Mouse (Mus musculus): ENCODE results near the gene Hist1h2be. TPM values are rescaled to one million over a fixed set of nuclear protein-coding genes. Genes with fewer than 3 reads are reported as not detected.
"Not testable (repeated sequence)": the region's sequence is repeated elsewhere in the genome, so short reads cannot be mapped to it uniquely, and the experiment has no call there.

The Hist1h2be gene
- 1.7 and 2.0 TPM in 2 replicates for polyA plus RNA-seq (2015; fragmentation: Nextera tagmentation; extraction: Ambion mirVana)

DNA sequence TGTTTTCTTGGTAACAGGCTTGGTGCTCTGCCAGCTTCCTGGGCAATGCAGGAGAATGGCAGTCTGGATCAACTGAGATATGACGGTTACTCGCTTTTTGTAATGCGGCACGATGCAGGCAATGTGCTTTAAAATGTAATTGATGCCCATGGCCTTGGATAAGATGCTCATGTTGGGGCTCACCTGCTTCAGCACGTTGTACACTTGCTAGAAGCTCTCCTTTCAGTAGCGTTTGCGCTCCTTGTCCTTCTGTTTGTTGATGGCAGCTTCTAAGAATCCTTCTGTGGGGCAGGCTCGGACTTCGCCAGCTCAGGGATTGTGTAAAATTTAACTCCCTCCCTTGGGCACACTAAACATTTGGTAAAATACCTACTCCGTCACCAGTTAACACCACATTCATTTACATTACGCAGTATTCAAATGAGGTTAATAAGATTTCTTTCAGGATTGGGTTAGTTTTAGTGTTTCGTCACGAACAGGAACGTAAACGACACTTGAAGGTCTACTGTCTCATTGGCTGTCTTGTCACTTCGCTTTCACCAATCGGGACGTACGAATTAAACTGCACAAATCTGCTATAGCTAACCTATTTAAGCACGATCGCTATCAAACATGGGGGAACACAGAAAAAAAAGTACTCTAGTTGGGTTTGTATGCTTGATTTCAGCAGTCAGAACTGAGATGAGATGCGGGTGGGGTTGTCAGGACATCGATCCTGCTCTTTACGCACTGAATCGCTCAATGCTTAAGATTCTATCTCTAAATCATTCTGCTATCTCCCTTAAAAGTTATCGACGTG, at the start of gene Hist1h2be:
Gene Hist1h2be (minus strand): TSS at position 392 of the 799 bp plus-strand sequence.
- H3K36me3 ChIP-seq = no peaks in the 10 kb centered on the region
- H3K4me2 ChIP-seq = peak within 1 kb of the TSS; percentile 99
- H3K27ac ChIP-seq (replicated peaks) = peak within 1 kb of the TSS; percentile 95
- H3K9me3 ChIP-seq (replicated peaks) = no peaks in the 10 kb centered on the region
- peaks cover 26% of the 10 kb centered on the region for H3K4me1 ChIP-seq
- peak within 1 kb of the TSS; percentile 77 for H3K9ac ChIP-seq (replicated peaks)
- WGBS = under 1% methylated on average over 27 of the region's 27 CpGs
- no peaks in the 10 kb centered on the region for H3K27me3 ChIP-seq (replicated peaks)
- ATAC-seq (ENCODE audit: low FRiP score) = peak; percentile 94
- H3K4me3 ChIP-seq (replicated peaks) = peak within 1 kb of the TSS; percentile 58

- Histone ChIP-seq H3K9ac (replicated peaks) (no peak overlapping the region), H3K27ac (replicated peaks) (no peak overlapping the region), H3K4me2 (no peak overlapping the region), H3K4me1 (no peaks in the 10 kb centered on the region), H3K36me3 (no peaks in the 10 kb centered on the region), H3K4me3 (replicated peaks) (no peak overlapping the region), H3K27me3 (replicated peaks) (no peaks in the 10 kb centered on the region), H3K9me3 (replicated peaks) (no peaks in the 10 kb centered on the region)
- no peak for ATAC-seq (ENCODE audit: low FRiP score)
- 74% methylated on average over 3 of the region's 3 CpGs for WGBS
Observed at GRCm38 (mm10) chr13:23662536-23662935, 41.6 kb upstream of the Hist1h2be start.

GRCm38 (mm10) chr13:23659636-23660366, 38.9 kb upstream of the Hist1h2be start:
- Histone ChIP-seq H3K9me3 (replicated peaks) (no peaks in the 10 kb centered on the region), H3K4me1 (no peaks in the 10 kb centered on the region), H3K4me3 (replicated peaks) (no peak overlapping the region), H3K27me3 (replicated peaks) (no peaks in the 10 kb centered on the region), H3K36me3 (no peaks in the 10 kb centered on the region), H3K9ac (replicated peaks) (no peak overlapping the region), H3K27ac (replicated peaks) (no peak overlapping the region), H3K4me2 (no peak overlapping the region)
- ATAC-seq (ENCODE audit: low FRiP score) = no peak
- WGBS = 72% methylated on average over 6 of the region's 6 CpGs

GRCm38 (mm10) chr13:23630653-23631052, 9.7 kb upstream of the Hist1h2be start:
- no peak overlapping the region for H3K27ac ChIP-seq (replicated peaks)
- no peaks in the 10 kb centered on the region for H3K9me3 ChIP-seq (replicated peaks)
- ATAC-seq (ENCODE audit: low FRiP score) = no peak
- no peak overlapping the region for H3K9ac ChIP-seq (replicated peaks)
- WGBS = 34% methylated on average over 1 of the region's 1 CpGs
- H3K36me3 ChIP-seq = no peaks in the 10 kb centered on the region
- H3K27me3 ChIP-seq (replicated peaks) = no peaks in the 10 kb centered on the region
- no peak overlapping the region for H3K4me3 ChIP-seq (replicated peaks)
- no peaks in the 10 kb centered on the region for H3K4me1 ChIP-seq
- H3K4me2 ChIP-seq = no peak overlapping the region

GRCm38 (mm10) chr13:23622861-23623450, 2.0 kb upstream of the Hist1h2be start:
- WGBS = 26% methylated on average over 7 of the region's 7 CpGs
- Histone ChIP-seq H3K9ac (replicated peaks) (peak overlapping the region; percentile 37; the same call in 1 of the 2 replicates), H3K9me3 (replicated peaks) (no peaks in the 10 kb centered on the region), H3K4me1 (peaks cover 26% of the 10 kb centered on the region), H3K27me3 (replicated peaks) (no peaks in the 10 kb centered on the region), H3K27ac (replicated peaks) (peak overlapping the region; percentile 95), H3K36me3 (no peaks in the 10 kb centered on the region), H3K4me3 (replicated peaks) (peak overlapping the region; percentile 58), H3K4me2 (peak overlapping the region; percentile 99)
- no peak for ATAC-seq (ENCODE audit: low FRiP score)

GRCm38 (mm10) chr13:23622175-23622671, 1.3 kb upstream of the Hist1h2be start, which contains the start of gene Hist1h1e:
Gene Hist1h1e, minus strand, starts transcription at chr13:23622558.
- not testable (repeated sequence) for H3K27me3 ChIP-seq (replicated peaks); H3K9me3 ChIP-seq (replicated peaks); H3K36me3 ChIP-seq
- under 1% methylated on average over 53 of the region's 53 CpGs for WGBS
- peak within 1 kb of the TSS; percentile 99 for H3K4me2 ChIP-seq
- peak; percentile 91 for ATAC-seq (ENCODE audit: low FRiP score)
- H3K4me3 ChIP-seq (replicated peaks) = peak within 1 kb of the TSS; percentile 58
- peaks cover 26% of the 10 kb centered on the region for H3K4me1 ChIP-seq
- peak within 1 kb of the TSS; percentile 77 for H3K9ac ChIP-seq (replicated peaks)
- peak within 1 kb of the TSS; percentile 95 for H3K27ac ChIP-seq (replicated peaks)

DNA sequence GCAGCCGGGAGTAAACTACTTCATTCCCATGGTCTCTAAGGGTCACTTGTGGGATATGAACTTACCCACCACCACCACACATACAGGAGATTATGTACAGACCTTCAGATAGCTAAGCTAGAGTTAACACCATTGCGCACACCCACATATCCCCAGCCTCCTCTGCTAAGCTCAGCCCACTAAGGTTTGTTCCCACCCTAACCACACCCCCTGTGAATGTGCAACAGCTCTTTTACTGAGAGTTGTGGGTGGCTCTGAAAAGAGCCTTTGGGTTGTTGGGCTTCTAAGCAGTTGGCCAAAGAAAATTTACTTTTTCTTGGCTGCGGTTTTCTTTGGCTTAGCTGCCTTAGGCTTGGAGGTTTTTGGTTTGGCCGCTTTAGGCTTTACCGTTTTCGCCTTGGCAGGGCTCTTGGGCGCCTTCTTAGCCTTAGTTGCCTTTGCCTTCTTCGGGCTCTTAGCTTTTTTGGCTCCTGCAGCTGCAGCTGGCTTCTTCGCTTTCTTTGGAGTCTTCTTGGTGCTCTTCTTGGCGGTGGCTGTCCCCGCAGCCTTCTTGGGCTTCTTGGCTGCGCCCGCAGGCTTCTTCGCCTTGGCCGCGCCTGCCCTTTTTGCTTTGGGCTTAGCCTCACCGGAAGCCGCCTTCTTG, 729 bp upstream of the Hist1h2be start:
- no peaks in the 10 kb centered on the region for H3K27me3 ChIP-seq (replicated peaks)
- peak overlapping the region; percentile 58 for H3K4me3 ChIP-seq (replicated peaks)
- no peaks in the 10 kb centered on the region for H3K36me3 ChIP-seq
- peak overlapping the region; percentile 99 for H3K4me2 ChIP-seq
- H3K27ac ChIP-seq (replicated peaks) = peak overlapping the region; percentile 95
- ATAC-seq (ENCODE audit: low FRiP score) = peak; percentile 90
- WGBS = under 1% methylated on average over 18 of the region's 18 CpGs
- H3K4me1 ChIP-seq = peaks cover 26% of the 10 kb centered on the region
- peak overlapping the region; percentile 77 for H3K9ac ChIP-seq (replicated peaks)
- H3K9me3 ChIP-seq (replicated peaks) = no peaks in the 10 kb centered on the region

DNA sequence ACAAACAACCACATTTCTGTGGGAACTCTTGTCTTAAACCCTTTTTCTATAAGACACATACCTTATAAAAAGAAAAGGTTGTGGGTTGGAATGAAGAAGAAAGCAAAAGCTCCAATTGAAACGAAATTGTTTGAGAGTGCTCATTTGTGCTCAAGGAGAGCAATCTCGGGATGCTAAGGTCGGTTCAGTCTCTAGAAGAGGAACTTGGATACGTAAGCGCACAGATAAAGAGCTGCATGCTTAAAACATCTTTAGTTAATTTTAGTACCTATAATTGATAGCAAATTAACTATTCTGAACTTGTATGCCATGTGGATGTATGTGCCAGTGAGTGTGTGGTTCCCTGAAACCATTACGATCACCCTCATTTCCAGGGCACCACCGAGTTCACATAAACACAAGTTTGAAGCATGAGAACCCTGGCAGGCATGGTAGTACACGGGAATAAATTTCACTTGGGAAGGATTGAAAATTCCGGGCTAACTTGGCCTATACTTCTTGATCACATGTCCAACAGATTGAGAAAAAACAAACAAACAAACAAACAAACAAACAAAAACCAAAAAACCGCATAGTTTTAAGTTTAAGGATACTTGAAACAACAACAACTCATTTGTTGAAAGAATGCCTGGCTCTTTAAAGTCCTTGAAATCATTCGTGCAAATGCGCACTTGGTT, 730 bp downstream of the Hist1h2be start:
- 47% methylated on average over 12 of the region's 12 CpGs for WGBS
- H3K4me1 ChIP-seq = peaks cover 26% of the 10 kb centered on the region
- peak overlapping the region; percentile 95 for H3K27ac ChIP-seq (replicated peaks)
- H3K4me2 ChIP-seq = peak overlapping the region; percentile 99
- H3K36me3 ChIP-seq = no peaks in the 10 kb centered on the region
- no peak for ATAC-seq (ENCODE audit: low FRiP score)
- no peaks in the 10 kb centered on the region for H3K27me3 ChIP-seq (replicated peaks)
- H3K9me3 ChIP-seq (replicated peaks) = no peaks in the 10 kb centered on the region
- H3K9ac ChIP-seq (replicated peaks) = peak overlapping the region; percentile 68
- peak overlapping the region; percentile 58 for H3K4me3 ChIP-seq (replicated peaks)

DNA sequence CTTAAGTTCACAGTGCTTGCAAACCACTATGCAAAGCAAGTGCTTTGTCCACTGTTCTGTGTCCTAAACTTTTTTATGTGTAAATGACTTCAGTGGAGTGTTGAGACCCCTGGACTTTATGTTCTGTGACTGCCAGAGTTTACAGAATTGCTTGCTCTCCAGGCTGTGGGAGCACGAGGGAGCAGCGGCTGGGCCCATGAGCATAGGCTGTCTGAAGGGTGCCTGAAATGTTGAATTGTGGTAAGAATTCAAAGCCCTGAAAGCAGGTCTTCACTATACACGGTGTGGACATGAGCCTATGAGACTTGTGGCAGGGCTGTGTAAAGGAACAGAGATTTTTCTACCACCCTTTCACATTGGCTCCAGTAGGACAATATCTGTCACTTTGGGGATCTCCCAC, 9.3 kb downstream of the Hist1h2be start:
- Histone ChIP-seq H3K36me3 (no peaks in the 10 kb centered on the region), H3K9ac (replicated peaks) (no peak overlapping the region), H3K27ac (replicated peaks) (no peak overlapping the region), H3K9me3 (replicated peaks) (no peaks in the 10 kb centered on the region), H3K4me2 (no peak overlapping the region), H3K4me3 (replicated peaks) (no peak overlapping the region), H3K4me1 (no peaks in the 10 kb centered on the region), H3K27me3 (replicated peaks) (no peaks in the 10 kb centered on the region)
- WGBS = 91% methylated on average over 3 of the region's 3 CpGs
- ATAC-seq (ENCODE audit: low FRiP score) = no peak

GRCm38 (mm10) chr13:23610393-23610792, 10.5 kb downstream of the Hist1h2be start:
- Histone ChIP-seq H3K27ac (replicated peaks) (no peak overlapping the region), H3K27me3 (replicated peaks) (no peaks in the 10 kb centered on the region), H3K4me1 (no peaks in the 10 kb centered on the region), H3K4me3 (replicated peaks) (no peak overlapping the region), H3K9ac (replicated peaks) (no peak overlapping the region), H3K9me3 (replicated peaks) (no peaks in the 10 kb centered on the region), H3K4me2 (no peak overlapping the region), H3K36me3 (no peaks in the 10 kb centered on the region)
- WGBS = 90% methylated on average over 2 of the region's 2 CpGs
- ATAC-seq (ENCODE audit: low FRiP score) = no peak

- no peaks in the 10 kb centered on the region for H3K27me3 ChIP-seq (replicated peaks)
- no peak for ATAC-seq (ENCODE audit: low FRiP score)
- H3K9me3 ChIP-seq (replicated peaks) = no peaks in the 10 kb centered on the region
- no peak overlapping the region for H3K4me3 ChIP-seq (replicated peaks)
- no peak overlapping the region for H3K4me2 ChIP-seq
- no peak overlapping the region for H3K9ac ChIP-seq (replicated peaks)
- H3K27ac ChIP-seq (replicated peaks) = no peak overlapping the region
- no peaks in the 10 kb centered on the region for H3K36me3 ChIP-seq
- H3K4me1 ChIP-seq = no peaks in the 10 kb centered on the region
Observed at GRCm38 (mm10) chr13:23609844-23610243, 11.1 kb downstream of the Hist1h2be start.

Measured in neural tube, embryonic 15.5 days (tissue).